Comparison of ENCODE assay signal across 9 mouse cellular contexts in genomic region chr9:21630673-21631072, GRCm38 (mm10). TPM values are rescaled to one million over a fixed set of nuclear protein-coding genes. Genes with fewer than 3 reads are reported as not detected.
A peak's percentile ranks its signal among the peaks of the same experiment; 100 is the strongest.
DNase-seq lines count a peak whose midpoint lies in the region; ATAC-seq and TF ChIP-seq lines count a peak whose summit lies in the region.
"Had no signal": no experiment of that assay in that cellular context is flagged by ENCODE, and none has a peak within 500 bp of the region (broad histone marks: within the 10 kb centered on the region; RNA-seq: fewer than 3 reads in every experiment).

No protein-coding gene starts in this region.

- H3K4me3 ChIP-seq in kidney, adult 2 months (ENCODE audit: insufficient read depth, low read depth, low read length) = no peak overlapping the region
- no peak overlapping the region for H3K4me3 ChIP-seq in kidney, embryonic 15.5 days (replicated peaks)
- no peak overlapping the region for H3K4me3 ChIP-seq in liver, embryonic 14.5 days (ENCODE audit: insufficient read depth in 1 of 2, low read depth in 2 of 2, low read length in 2 of 2)
- H3K4me3 ChIP-seq: limb, embryonic 15.5 days had no signal

- no peaks in the 10 kb centered on the region; the same call in 1 of the 2 replicates for H3K4me1 ChIP-seq in kidney, adult 2 months (ENCODE audit: control insufficient read depth, insufficient read depth, low read length)
- no peaks in the 10 kb centered on the region for H3K4me1 ChIP-seq in kidney, embryonic 15.5 days
- no peaks in the 10 kb centered on the region; a peak in 1 of 4 replicates for H3K4me1 ChIP-seq in liver, embryonic 14.5 days (replicated peaks; ENCODE audit: control insufficient read depth in 2 of 2, insufficient read depth in 2 of 2, low read length in 1 of 2)

- DNase-seq in kidney, adult 2 months = peak; percentile 71
- DNase-seq in ES-CJ7 (ENCODE audit: low read depth, low spot score) = peak; percentile 58
- peak; percentile 52 for DNase-seq in brain, embryonic 14.5 days (ENCODE audit: low read depth)
- DNase-seq in gastrocnemius, postnatal 10 days = peak; percentile 26
- peak in 2 of 3 experiments; percentile 25 to 30 for DNase-seq in liver, embryonic 14.5 days (ENCODE audit: low read depth in 3 of 3, low spot score in 3 of 3)
- DNase-seq in spleen, adult 12 weeks (ENCODE audit: low spot score) = peak; percentile 29
- DNase-seq in urinary bladder, postnatal 4 days (ENCODE audit: low spot score in 2 of 2) = no peak

- TF ChIP-seq EP300 in liver, embryonic 14.5 days (IDR thresholded peaks at IDR 0.05; ENCODE audit: low read depth) = no peak

- TF ChIP-seq CTCF in kidney, adult 2 months (conservative IDR thresholded peaks at IDR 0.05; ENCODE audit: insufficient read depth, insufficient read length, low read depth, low read length) = peak; percentile 66
- peak; percentile 55; the same call in 1 of the 2 replicates for TF ChIP-seq CTCF in brain, embryonic 14.5 days (IDR thresholded peaks at IDR 0.05; ENCODE audit: borderline replicate concordance, extremely low read depth, insufficient read depth, insufficient read length)
- peak; percentile 71 for TF ChIP-seq CTCF in liver, embryonic 14.5 days (IDR thresholded peaks at IDR 0.05; ENCODE audit: low read depth)

- H3K27me3 ChIP-seq in kidney, adult 2 months (replicated peaks; ENCODE audit: control insufficient read depth, insufficient read depth, low read length) = no peaks in the 10 kb centered on the region
- H3K27me3 ChIP-seq in kidney, embryonic 15.5 days = no peaks in the 10 kb centered on the region
- no peaks in the 10 kb centered on the region for H3K27me3 ChIP-seq in liver, embryonic 14.5 days (ENCODE audit: control insufficient read depth, insufficient read depth, low read length)
- H3K27me3 ChIP-seq: limb, embryonic 15.5 days had no signal

- WGBS in kidney, adult 2 months = 46% methylated on average over 3 of the region's 3 CpGs
- WGBS in kidney, embryonic 15.5 days = 71% methylated on average over 3 of the region's 3 CpGs
- 67% methylated on average over 3 of the region's 3 CpGs for WGBS in liver, embryonic 14.5 days (ENCODE audit: insufficient replicate concordance)

- no peak overlapping the region for H3K27ac ChIP-seq in kidney, adult 2 months (ENCODE audit: insufficient read depth, low read depth, low read length)
- no peak overlapping the region for H3K27ac ChIP-seq in kidney, embryonic 15.5 days
- H3K27ac ChIP-seq in liver, embryonic 14.5 days = no peak overlapping the region
- H3K27ac ChIP-seq: limb, embryonic 15.5 days had no signal

- no peak overlapping the region for H3K9ac ChIP-seq in kidney, embryonic 15.5 days
- H3K9ac ChIP-seq in liver, embryonic 14.5 days (replicated peaks) = no peak overlapping the region
- H3K9ac ChIP-seq: limb, embryonic 15.5 days had no signal

- H3K9me3 ChIP-seq in kidney, embryonic 15.5 days (replicated peaks) = no peaks in the 10 kb centered on the region
- no peaks in the 10 kb centered on the region for H3K9me3 ChIP-seq in liver, embryonic 14.5 days (ENCODE audit: control insufficient read depth, low read length)
- H3K9me3 ChIP-seq: limb, embryonic 15.5 days had no signal

- no peak overlapping the region for H3K4me2 ChIP-seq in kidney, embryonic 15.5 days
- no peak overlapping the region for H3K4me2 ChIP-seq in liver, embryonic 14.5 days (ENCODE audit: low read depth)
- H3K4me2 ChIP-seq: limb, embryonic 15.5 days had no signal

- H3K36me3 ChIP-seq in kidney, adult 2 months (ENCODE audit: control insufficient read depth, insufficient read depth, low read length) = no peaks in the 10 kb centered on the region
- peaks cover 41% of the 10 kb centered on the region for H3K36me3 ChIP-seq in kidney, embryonic 15.5 days
- peaks cover 12% of the 10 kb centered on the region for H3K36me3 ChIP-seq in liver, embryonic 14.5 days (replicated peaks; ENCODE audit: control insufficient read depth, insufficient read depth, low read depth)

- ATAC-seq in kidney, embryonic 15.5 days (replicated peaks; ENCODE audit: low FRiP score) = no peak
- ATAC-seq in liver, embryonic 14.5 days (ENCODE audit: insufficient read depth) = no peak

- no peak for TF ChIP-seq POLR2A in kidney, adult 2 months (IDR thresholded peaks at IDR 0.05; ENCODE audit: low read depth, low read length)
- no peak for TF ChIP-seq POLR2A in brain, embryonic 14.5 days (IDR thresholded peaks at IDR 0.05; ENCODE audit: borderline replicate concordance, extremely low read depth, insufficient read depth, insufficient read length, poor library complexity, severe bottlenecking)

RNA-seq across cellular contexts. Expression of gene Smarca4, which starts 14.7 kb away (rescaled TPM):
- 24.9 and 26.9 TPM in 2 replicates for polyA plus RNA-seq in kidney, adult 2 months (2012; rRNA removed)
- 91.0 and 101 TPM in 2 replicates for polyA plus RNA-seq in kidney, embryonic 15.5 days (2015; fragmentation: Nextera tagmentation; extraction: Ambion mirVana)
- polyA plus RNA-seq in brain, embryonic 14.5 days (2012; rRNA removed) = 198 and 241 TPM in 2 replicates
- 10 to 100 TPM; 52.4 to 58.3 TPM for total RNA-seq in gastrocnemius, postnatal 10 days (2021)
- polyA plus RNA-seq in liver, embryonic 14.5 days (2012; rRNA removed) = 17.0 and 20.6 TPM in 2 replicates
- 17.7 and 22.6 TPM in 2 replicates for polyA plus RNA-seq in liver, embryonic 14.5 days (2014; fragmentation: Nextera tagmentation; extraction: Ambion mirVana)

RNA-seq across cellular contexts. Expression of gene Yipf2, which starts 38.0 kb away (rescaled TPM):
- polyA plus RNA-seq in kidney, adult 2 months (2012; rRNA removed) = 39.9 and 44.9 TPM in 2 replicates
- polyA plus RNA-seq in kidney, embryonic 15.5 days (2015; fragmentation: Nextera tagmentation; extraction: Ambion mirVana) = 29.7 and 32.7 TPM in 2 replicates
- polyA plus RNA-seq in brain, embryonic 14.5 days (2012; rRNA removed) = 17.5 and 26.8 TPM in 2 replicates
- 1 to 10 TPM; 4.5 to 5.6 TPM for total RNA-seq in gastrocnemius, postnatal 10 days (2021)
- polyA plus RNA-seq in liver, embryonic 14.5 days (2012; rRNA removed) = 6.1 and 6.6 TPM in 2 replicates
- polyA plus RNA-seq in liver, embryonic 14.5 days (2014; fragmentation: Nextera tagmentation; extraction: Ambion mirVana) = 7.7 and 9.0 TPM in 2 replicates

RNA-seq across cellular contexts. Expression of gene Timm29, which starts 38.2 kb away (rescaled TPM):
- 33.6 and 34.0 TPM in 2 replicates for polyA plus RNA-seq in kidney, adult 2 months (2012; rRNA removed)
- 28.4 and 28.6 TPM in 2 replicates for polyA plus RNA-seq in kidney, embryonic 15.5 days (2015; fragmentation: Nextera tagmentation; extraction: Ambion mirVana)
- polyA plus RNA-seq in brain, embryonic 14.5 days (2012; rRNA removed) = 78.1 and 80.7 TPM in 2 replicates
- 10 to 100 TPM; 45.1 to 49.1 TPM for total RNA-seq in gastrocnemius, postnatal 10 days (2021)
- 14.6 and 15.3 TPM in 2 replicates for polyA plus RNA-seq in liver, embryonic 14.5 days (2012; rRNA removed)
- 17.0 and 21.9 TPM in 2 replicates for polyA plus RNA-seq in liver, embryonic 14.5 days (2014; fragmentation: Nextera tagmentation; extraction: Ambion mirVana)

Comparison
In these comparisons a context has a peak if more than half of its experiments do, and no peak if none do; other contexts are left out.
1. DNase-seq: peak in kidney, adult 2 months (single experiment), ES-CJ7 (single experiment), brain, embryonic 14.5 days (single experiment), gastrocnemius, postnatal 10 days (single experiment), liver, embryonic 14.5 days (2 of 3) and spleen, adult 12 weeks (single experiment); none in urinary bladder, postnatal 4 days (0 of 2).
2. Peak in every context shown above with its lines, with median percentiles within 50 percentile points of each other: CTCF ChIP-seq.